Mouse (Mus musculus): ENCODE measurements at regions not wholly inside any gene's neighbourhood (a gene's known extent, or its start where the extent isn't known, plus 50 kb on each side); places are given as distances from the start of the nearest gene placed in this dataset.
A peak's percentile ranks its signal among the peaks of the same experiment; 100 is the strongest.

GRCm38 (mm10) chr3:41360231-41360630 is 195.3 kb upstream of the Jade1 start:
- DNase-seq (ENCODE audit: extremely low spot score): no peak

DNA sequence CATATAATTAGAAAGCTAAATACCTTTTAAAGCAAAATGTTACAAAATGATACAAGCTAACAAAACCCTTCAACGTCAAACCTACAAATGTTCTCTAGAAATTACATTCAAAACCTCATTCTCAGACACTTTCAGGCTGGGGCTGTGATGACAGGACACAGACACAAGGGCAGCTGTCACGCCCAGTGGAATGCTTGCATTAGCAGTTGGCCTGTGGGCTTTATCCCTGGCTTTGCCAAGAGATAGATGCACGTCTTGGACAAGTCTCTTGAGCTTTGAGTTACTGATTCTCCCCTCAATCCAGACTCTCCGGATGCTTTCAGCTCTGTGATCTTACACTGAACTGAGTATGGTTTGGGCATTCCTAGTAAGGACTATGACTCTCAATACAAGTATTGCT is 196.1 kb upstream of the Jade1 start:
- no peak for DNase-seq (ENCODE audit: extremely low spot score)

- DNase-seq (ENCODE audit: extremely low spot score): no peak
Measured at GRCm38 (mm10) chr3:41353021-41353420, 202.5 kb upstream of the Jade1 start.

DNA sequence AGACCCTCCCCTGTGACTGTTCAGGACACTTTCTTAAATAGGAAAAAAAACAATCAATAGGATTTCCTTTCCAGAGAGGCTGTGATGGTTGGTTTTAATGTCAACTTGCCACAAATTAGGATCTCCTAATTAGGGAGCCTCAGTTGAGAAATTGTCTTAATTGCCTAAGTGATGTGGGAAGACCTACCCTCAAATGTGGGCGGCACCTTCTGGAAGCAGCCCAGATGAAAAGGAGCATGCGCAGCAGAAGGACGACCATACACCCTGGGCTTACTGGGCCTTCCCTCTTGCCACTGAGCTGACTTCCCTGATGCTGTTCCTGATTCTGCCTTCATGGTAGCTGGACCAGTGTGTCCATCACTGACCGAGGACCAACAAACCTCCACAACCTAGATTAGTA is 203.7 kb upstream of the Jade1 start:
- DNase-seq (ENCODE audit: extremely low spot score): no peak

DNA sequence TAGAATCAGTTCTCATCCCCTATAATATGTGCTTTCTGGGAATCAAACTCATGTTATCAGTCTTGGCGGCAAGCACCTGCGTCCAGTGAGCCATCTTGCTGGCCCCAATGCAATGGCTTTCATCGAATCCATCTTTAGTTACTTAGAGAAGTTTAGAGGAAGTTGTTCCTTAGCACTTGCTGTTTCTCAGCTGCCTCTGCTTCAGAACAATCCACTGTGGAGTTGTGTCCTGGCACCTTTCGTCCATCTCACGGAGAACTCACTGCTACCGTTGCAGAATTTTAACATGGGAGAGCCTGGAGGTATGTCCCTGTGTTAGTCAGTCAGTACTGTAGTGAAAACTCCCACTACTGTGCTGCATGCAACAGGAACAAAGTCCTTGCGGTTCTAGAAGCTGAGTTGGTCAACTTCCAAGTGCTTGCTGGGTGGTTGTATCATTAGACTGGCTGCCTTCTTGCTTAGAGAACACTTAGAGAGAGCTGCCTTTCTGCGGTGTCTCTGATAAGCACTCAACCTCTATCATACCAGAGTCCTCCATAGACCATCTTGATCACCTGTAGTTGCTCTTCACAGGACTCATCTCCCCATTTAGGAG is 204.3 kb upstream of the Jade1 start:
- DNase-seq (ENCODE audit: extremely low spot score): no peak

GRCm38 (mm10) chr3:41350331-41350730 is 205.2 kb upstream of the Jade1 start:
- DNase-seq (ENCODE audit: extremely low spot score): no peak

- DNase-seq (ENCODE audit: extremely low spot score): peak; percentile 47
Measured at GRCm38 (mm10) chr3:41348795-41349194, 206.7 kb upstream of the Jade1 start.

- no peak for DNase-seq (ENCODE audit: extremely low spot score)
Measured at GRCm38 (mm10) chr3:41346863-41347262, 208.7 kb upstream of the Jade1 start.

- no peak for DNase-seq (ENCODE audit: extremely low spot score)
Measured at GRCm38 (mm10) chr3:41343431-41343830, 212.1 kb upstream of the Jade1 start.

GRCm38 (mm10) chr3:41332481-41332880 is 223.1 kb upstream of the Jade1 start:
- DNase-seq (ENCODE audit: extremely low spot score): no peak

DNA sequence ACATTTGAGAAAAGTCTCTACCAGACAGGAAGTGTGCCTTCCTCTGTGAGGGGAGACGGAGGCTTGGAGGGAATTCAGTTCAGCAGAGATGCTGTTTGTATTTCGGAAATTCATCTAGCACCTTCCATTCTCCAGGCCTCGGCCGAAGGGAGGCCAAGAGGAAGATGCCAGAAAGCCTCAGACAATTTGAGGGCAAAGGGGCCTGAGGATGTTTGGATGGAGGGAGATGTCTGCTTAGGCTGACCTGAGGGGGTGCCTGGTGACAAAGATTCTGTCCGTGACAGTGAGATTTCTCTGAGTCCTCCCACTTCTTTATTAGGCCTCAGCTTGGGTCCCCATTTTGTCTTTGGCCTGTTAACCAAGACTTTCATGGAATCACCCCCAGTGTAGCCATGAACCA is 225.2 kb upstream of the Jade1 start:
- no peak for DNase-seq (ENCODE audit: extremely low spot score)

GRCm38 (mm10) chr3:41328828-41329227 is 226.7 kb upstream of the Jade1 start:
- no peak for DNase-seq (ENCODE audit: extremely low spot score)

GRCm38 (mm10) chr3:41326211-41327104 is 229.1 kb upstream of the Jade1 start:
- DNase-seq (ENCODE audit: extremely low spot score): no peak

DNA sequence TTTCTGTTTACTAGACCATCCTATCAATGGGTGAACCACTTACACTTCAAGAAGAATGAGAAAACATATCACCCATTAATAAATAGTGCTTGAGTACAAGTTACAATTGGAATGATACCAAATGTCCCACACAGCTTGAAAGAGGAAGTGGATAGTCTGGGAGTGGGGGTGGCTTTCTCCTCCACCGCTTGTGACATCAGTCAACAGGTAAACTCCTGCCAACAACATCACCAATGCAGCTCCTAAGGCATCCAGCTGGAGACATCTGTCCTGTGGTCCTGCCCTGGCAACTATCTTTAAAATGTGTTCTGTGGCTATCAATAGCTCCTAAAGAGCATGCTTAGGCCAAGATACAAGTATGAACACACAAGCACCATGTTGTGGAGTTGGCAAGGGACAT is 233.7 kb upstream of the Jade1 start:
- no peak for DNase-seq (ENCODE audit: extremely low spot score)

DNA sequence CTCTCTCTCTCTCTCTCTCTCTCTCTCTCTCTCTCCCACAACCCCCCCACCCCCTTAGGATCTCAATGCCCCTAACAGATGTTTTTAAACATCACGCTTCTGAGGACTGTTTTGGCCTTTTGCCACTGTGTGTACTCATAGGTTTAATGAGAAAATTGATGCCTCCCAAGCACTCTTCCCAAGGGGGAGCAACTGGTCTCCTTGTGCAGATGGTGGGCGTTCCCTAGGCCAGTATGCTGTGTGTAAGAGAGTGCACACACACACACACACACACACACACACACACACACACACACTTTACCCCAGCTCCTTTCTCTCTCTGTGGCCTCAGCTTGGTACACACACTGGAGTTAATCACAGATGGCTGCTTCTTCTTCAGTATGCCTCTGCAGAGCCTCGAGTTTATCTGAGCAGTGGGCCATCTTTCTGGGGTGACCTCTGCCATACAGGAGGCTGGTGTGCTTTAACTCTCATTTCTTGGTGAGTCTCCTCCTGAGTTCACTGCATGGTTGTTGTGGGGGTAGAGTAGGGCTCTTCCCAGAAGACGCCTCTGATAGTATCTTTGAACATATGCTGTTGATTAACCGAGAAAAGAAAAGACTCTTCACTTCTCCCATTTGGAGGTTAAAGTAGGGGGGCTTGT is 236.2 kb upstream of the Jade1 start:
- DNase-seq (ENCODE audit: extremely low spot score): no peak

DNA sequence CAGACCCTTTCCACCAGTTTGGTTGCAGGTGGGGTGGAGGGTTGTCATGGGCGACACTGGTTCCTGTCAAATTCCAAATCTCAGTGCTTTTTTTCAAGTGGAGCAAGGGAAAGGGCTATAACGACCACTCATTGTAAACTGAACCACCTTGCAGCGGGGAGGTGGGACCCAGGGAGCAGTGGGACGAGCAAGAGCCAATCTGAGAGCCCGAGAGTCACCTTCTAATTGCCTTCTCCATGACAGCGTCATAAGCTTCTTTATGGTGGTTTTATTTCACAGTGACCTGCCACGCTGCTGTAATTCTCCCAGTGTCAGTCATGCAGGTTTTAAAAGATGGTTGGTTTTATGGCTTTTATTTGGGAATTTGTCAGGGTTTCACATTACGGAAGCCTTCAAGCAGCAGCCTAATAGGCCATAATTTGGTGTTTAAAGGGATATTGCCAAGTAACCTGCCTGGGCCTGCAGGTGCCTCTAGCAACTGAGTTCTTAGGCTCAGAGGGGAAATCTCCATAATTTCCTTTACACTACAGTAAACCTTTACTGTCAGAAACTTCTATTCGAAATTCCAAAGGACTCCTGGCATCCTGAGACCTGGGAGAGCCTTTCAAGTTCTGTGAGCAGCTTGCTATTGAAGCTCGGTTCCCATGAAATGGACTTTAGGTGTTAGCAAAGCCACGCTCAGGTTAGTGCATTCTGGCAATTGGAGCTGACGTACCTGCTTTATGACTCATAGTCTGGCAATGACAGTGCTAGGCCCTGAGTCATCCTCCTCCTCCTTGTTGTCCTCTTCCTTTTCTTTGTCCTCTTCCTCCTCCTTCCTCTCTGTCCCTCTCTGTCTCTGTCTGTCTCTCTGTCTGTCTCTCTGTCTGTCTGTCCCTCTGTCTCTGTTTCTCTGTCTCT is 235.6 kb upstream of the Pgrmc2 start:
- no peak for DNase-seq (ENCODE audit: extremely low spot score)

DNA sequence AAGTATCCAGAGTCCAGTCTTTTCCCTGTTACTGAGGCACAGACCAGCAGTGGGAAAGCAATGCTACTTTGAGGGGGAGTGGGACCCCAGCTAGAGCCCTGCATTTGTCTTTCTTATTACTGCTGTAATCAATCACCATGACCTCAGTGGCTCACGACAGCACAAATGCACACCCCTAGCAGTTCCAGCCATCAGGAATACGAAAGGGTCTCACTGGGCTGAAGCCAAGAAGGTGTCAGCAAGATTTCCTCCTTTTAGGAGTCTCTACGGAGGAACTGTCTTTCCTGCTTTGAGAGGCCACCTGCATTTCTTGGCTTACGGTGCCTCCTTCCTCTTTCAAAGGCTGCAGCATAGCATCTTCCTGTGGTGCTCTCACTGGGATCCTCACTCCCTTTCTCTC is 234.3 kb upstream of the Pgrmc2 start:
- DNase-seq (ENCODE audit: extremely low spot score): no peak

DNA sequence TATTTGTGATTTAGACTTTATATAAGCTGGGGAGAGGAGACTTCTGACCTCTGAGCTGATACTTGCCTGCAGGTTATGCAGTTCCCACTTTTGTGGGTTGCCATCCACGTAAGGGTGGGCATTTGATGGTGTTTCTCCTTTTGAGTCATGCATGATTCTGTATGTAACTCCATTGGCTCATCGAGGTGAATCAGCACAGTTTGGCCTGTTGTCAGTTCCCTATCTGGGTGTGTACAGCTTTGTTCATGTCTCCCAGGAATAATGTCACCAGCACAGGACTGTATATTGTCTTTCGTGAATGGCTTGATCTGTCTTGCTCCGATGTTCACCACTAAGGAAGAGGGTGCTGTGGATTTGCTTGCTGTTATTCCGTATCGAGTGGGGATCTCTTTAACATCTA is 229.6 kb upstream of the Pgrmc2 start:
- no peak for DNase-seq (ENCODE audit: extremely low spot score)

DNA sequence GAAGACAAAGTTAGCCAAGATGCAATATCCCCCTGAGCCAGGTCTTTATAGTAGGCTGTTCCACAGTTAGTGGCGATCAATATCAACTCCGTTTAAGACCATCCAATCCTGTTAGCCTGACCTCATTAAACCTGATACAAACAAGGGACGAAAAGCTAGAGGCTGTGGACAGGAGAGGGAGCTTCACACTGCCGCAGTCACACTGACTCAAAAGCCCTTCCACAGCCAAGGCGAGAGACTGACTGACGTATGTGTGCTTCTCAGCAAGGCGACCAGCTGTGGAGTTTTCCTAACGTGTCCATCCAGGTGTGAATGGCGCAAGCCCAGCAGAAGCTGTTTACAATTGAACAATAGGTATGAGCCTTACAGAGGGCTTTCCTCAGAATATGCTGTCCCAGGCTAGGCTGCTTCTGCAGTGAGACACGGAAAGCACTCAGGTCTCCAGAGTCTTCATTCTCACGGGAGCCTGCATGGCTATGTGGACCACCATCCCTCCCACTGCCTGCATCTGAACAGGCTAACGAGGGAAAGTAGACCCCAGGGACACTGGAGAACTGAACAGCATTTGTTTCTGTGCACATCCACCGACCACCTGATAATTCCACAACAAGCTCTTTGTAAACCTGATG is 224.7 kb upstream of the Pgrmc2 start:
- no peak for DNase-seq (ENCODE audit: extremely low spot score)

DNA sequence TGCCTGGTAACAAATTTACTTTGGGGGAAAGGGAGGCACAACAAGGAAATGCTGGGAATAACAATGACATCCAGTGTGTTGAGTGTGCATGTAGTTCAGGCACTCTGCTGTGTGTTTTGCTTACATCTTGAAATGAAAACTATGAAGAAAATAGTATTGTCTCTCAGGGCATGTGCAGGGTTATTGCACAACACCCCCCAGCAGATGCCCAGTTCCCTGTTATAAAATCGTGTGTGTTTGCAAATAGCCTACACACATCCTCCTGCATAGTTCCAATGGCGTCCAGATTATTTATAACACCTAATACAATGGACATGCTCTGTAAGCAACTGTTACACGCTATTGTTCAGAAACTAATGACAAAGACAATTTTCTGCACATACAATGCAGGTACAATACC is 220.0 kb upstream of the Pgrmc2 start:
- no peak for DNase-seq (ENCODE audit: extremely low spot score)

- DNase-seq (ENCODE audit: extremely low spot score): no peak
Measured at GRCm38 (mm10) chr3:41298776-41299175, 215.9 kb upstream of the Pgrmc2 start.

All from embryo, embryonic 9.5 days (tissue).